Mouse (Mus musculus) liver, adult 2 months (tissue): Measurements from ENCODE around the gene Ank. TPM values are rescaled to one million over a fixed set of nuclear protein-coding genes. Genes with fewer than 3 reads are reported as not detected.

Source experiments
- DNase-seq: peaks from one replicate; pipeline ENCODE4 v3.0.0-alpha.2; 2011; ENCODE audit warnings: low read depth, low spot score; ENCODE audit errors: extremely low read depth
- H3K27ac ChIP-seq: fragments of 200-500 bp; replicated peaks from 2 replicates; pipeline ENCODE4 v1.5.1; 2012; ENCODE audit warnings: low read depth, mild to moderate bottlenecking, control low read depth, inconsistent platforms, low read length; ENCODE audit not compliant: insufficient read depth
- H3K27me3 ChIP-seq: fragments of 200-500 bp; 2 replicates; pipeline ENCODE4 v1.6.1; 2012; ENCODE audit warnings: mild to moderate bottlenecking, moderate library complexity, low read length, inconsistent platforms; ENCODE audit not compliant: control insufficient read depth, insufficient read depth
- H3K36me3 ChIP-seq: fragments of 200-500 bp; 2 replicates; pipeline ENCODE4 v1.6.1; 2012; ENCODE audit warnings: low read length, inconsistent platforms; ENCODE audit not compliant: control insufficient read depth, insufficient read depth
- H3K4me1 ChIP-seq: fragments of 200-500 bp; 2 replicates; pipeline ENCODE4 v1.6.1; 2011; ENCODE audit warnings: low read length; ENCODE audit not compliant: control insufficient read depth, insufficient read depth
- H3K4me3 ChIP-seq: fragments of 200-500 bp; 2 replicates; pipeline ENCODE4 v1.5.1; 2011; ENCODE audit warnings: low read depth, mild to moderate bottlenecking, control low read depth, low read length, moderate library complexity; ENCODE audit not compliant: insufficient read depth
- H3K79me2 ChIP-seq: fragments of 200-500 bp; 2 replicates; pipeline ENCODE4 v1.6.1; 2012; ENCODE audit warnings: inconsistent platforms, mild to moderate bottlenecking, low read length, moderate library complexity; ENCODE audit not compliant: control insufficient read depth, insufficient read depth
- H3K9ac ChIP-seq: fragments of 200-500 bp; 2 replicates; pipeline ENCODE4 v1.6.1; 2012; ENCODE audit warnings: low read depth, mild to moderate bottlenecking, control low read depth, inconsistent platforms, low read length
- CTCF ChIP-seq: fragments of 200-500 bp; IDR thresholded peaks from 2 replicates; pipeline ENCODE4 v1.5.1; 2011; ENCODE audit warnings: low read depth, low read length, control low read depth
- POLR2A ChIP-seq: fragments of 200-500 bp; IDR thresholded peaks from 2 replicates; pipeline ENCODE4 v1.6.1; 2011; ENCODE audit warnings: low read length, control low read depth; ENCODE audit not compliant: insufficient read depth; ENCODE audit errors: extremely low read depth
- WGBS: fragments of 180-500 bp; shearing (Covaris S2); methylation state at CpG from one replicate; pipeline ENCODE4 v1.1.7; 2018; 5-methylcytosine and 5-hydroxymethylcytosine counted together
- polyA plus RNA-seq: library from polyadenylated mRNA; depleted of rRNA; stranded (reverse); fragments of >200 nt; gene quantifications from 2 replicates; pipeline ENCODE4 v1.2.3, GENCODE M21; 2012
- total RNA-seq: library from RNA; depleted of rRNA; stranded (reverse); fragments of >200 nt; gene quantifications from 2 replicates; pipeline ENCODE4 v1.2.3, GENCODE M21; 2014

Ank gene
- total and polyA plus RNA-seq, 2 experiments, result 12.3 to 22.6 TPM

DNA sequence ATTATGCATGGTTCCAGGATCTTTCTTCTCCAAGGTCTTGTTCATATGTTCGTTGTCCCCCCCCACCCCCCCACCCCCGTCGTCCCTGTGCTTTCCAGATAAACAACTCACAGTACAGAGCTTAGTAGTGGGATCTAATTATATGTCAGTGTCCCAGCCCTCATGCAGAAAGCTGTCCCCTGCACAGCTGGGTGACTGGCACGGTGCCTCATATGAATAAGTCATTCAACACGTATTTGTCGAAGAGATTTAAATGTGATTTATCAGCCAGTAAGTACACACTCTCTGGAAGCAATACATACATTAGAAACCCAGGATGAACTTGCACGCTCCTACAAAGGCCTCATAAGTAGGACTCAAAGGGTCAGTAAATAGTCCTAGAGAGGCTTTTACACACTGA lies 83.4 kb downstream of the Ank start:
- Histone ChIP-seq H3K4me3 (no peak overlapping the region), H3K9ac (no peak overlapping the region), H3K79me2 (no peaks in the 10 kb centered on the region), H3K4me1 (peaks cover 17% of the 10 kb centered on the region), H3K36me3 (peaks cover 3% of the 10 kb centered on the region; the same call in 1 of the 2 replicates), H3K27ac (peak overlapping the region; percentile 41), H3K27me3 (no peaks in the 10 kb centered on the region)
- 48% methylated on average over 7 of the region's 7 CpGs for WGBS
- no peak for DNase-seq
- no peak for TF ChIP-seq CTCF
- TF ChIP-seq POLR2A, result no peak

DNA sequence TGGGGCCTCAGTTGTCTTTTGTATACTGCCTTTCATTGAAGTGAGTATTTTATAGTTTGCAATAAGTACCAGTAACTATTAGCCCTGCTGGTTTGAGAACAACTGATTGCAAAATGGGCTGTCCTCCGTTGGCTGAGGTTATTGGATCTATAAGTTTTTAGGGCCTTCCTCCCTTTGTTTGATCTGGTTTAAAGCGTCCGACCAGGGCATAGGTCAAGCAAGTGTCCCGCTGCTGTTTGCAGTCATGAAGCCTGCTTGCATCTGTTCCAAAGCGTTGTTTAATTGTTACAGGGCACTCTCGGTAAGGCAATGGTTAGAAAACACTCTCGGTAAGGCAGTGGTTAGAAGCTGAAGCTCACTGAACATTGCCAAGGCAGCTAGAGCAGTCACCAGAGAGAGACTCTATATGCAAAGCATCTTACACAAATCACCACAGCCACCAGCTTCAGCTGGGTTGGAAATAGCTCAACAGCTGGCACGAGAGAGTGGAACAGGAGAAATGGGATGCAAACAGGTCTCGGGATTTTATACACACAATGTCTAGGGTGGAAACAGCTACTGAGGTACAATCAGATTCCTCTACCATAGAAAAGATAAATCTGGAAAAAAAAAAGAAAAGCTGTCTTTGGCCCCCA lies 84.0 kb downstream of the Ank start:
- H3K79me2 ChIP-seq, result no peaks in the 10 kb centered on the region
- peak; percentile 96 for DNase-seq
- H3K27ac ChIP-seq, result peak overlapping the region; percentile 81
- H3K27me3 ChIP-seq, result no peaks in the 10 kb centered on the region
- 28% methylated on average over 9 of the region's 9 CpGs for WGBS
- TF ChIP-seq POLR2A (no peak), CTCF (no peak)
- peaks cover 17% of the 10 kb centered on the region for H3K4me1 ChIP-seq
- H3K36me3 ChIP-seq, result peaks cover 3% of the 10 kb centered on the region; the same call in 1 of the 2 replicates
- no peak overlapping the region for H3K9ac ChIP-seq
- H3K4me3 ChIP-seq, result no peak overlapping the region

GRCm38 (mm10) chr15:27551117-27552114 lies 84.9 kb downstream of the Ank start:
- peak overlapping the region; percentile 81 for H3K27ac ChIP-seq
- H3K4me1 ChIP-seq, result peaks cover 17% of the 10 kb centered on the region
- TF ChIP-seq POLR2A (no peak), CTCF (no peak)
- no peak overlapping the region; the same call in 1 of the 2 replicates for H3K9ac ChIP-seq
- peak; percentile 59 for DNase-seq
- H3K79me2 ChIP-seq, result no peaks in the 10 kb centered on the region
- H3K27me3 ChIP-seq, result no peaks in the 10 kb centered on the region
- peaks cover 3% of the 10 kb centered on the region; the same call in 1 of the 2 replicates for H3K36me3 ChIP-seq
- 68% methylated on average over 19 of the region's 19 CpGs for WGBS
- no peak overlapping the region for H3K4me3 ChIP-seq

DNA sequence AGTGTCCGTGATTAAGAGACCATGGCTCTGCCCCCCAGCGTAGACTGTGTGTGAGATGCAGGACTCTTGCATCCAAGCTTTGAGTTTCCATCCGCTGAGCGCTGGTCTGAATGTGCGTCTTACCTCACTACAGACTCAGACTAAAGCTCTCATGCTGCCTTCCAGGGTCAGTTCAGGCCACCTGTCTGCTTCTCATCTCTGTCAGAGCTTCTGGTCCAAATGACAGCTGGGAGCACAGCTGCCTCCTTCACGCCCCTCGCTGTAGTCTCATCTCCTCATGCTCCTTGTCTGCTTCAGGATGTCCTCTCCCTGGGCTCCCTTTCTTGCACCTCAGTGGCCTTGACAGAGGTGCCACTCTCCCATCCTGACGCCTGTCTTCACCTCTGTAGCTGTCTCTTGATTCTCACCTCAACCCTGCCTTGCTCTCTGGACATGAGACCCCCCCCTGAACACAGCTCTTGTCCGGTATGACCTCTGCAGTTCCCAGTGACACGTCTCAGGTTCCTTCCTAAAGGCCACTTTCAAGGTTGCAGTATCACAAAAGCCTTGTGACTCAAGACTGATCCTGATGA lies 85.7 kb downstream of the Ank start:
- H3K36me3 ChIP-seq, result peaks cover 3% of the 10 kb centered on the region; the same call in 1 of the 2 replicates
- WGBS, result 90% methylated on average over 10 of the region's 10 CpGs
- no peaks in the 10 kb centered on the region for H3K27me3 ChIP-seq
- H3K27ac ChIP-seq, result no peak overlapping the region
- no peak overlapping the region for H3K9ac ChIP-seq
- no peak for TF ChIP-seq POLR2A
- no peak for TF ChIP-seq CTCF
- H3K4me3 ChIP-seq, result no peak overlapping the region
- no peaks in the 10 kb centered on the region for H3K79me2 ChIP-seq
- no peak for DNase-seq
- H3K4me1 ChIP-seq, result peaks cover 17% of the 10 kb centered on the region

GRCm38 (mm10) chr15:27553554-27553953 lies 87.1 kb downstream of the Ank start:
- Histone ChIP-seq H3K9ac (no peak overlapping the region), H3K27me3 (no peaks in the 10 kb centered on the region), H3K79me2 (no peaks in the 10 kb centered on the region), H3K4me1 (peaks cover 17% of the 10 kb centered on the region), H3K4me3 (no peak overlapping the region), H3K36me3 (peaks cover 3% of the 10 kb centered on the region; the same call in 1 of the 2 replicates), H3K27ac (no peak overlapping the region)
- no peak for DNase-seq
- WGBS, result 91% methylated on average over 5 of the region's 5 CpGs
- TF ChIP-seq CTCF (no peak), POLR2A (no peak)
